8 mouse cellular contexts compared by ENCODE assay signal in the genomic region with DNA sequence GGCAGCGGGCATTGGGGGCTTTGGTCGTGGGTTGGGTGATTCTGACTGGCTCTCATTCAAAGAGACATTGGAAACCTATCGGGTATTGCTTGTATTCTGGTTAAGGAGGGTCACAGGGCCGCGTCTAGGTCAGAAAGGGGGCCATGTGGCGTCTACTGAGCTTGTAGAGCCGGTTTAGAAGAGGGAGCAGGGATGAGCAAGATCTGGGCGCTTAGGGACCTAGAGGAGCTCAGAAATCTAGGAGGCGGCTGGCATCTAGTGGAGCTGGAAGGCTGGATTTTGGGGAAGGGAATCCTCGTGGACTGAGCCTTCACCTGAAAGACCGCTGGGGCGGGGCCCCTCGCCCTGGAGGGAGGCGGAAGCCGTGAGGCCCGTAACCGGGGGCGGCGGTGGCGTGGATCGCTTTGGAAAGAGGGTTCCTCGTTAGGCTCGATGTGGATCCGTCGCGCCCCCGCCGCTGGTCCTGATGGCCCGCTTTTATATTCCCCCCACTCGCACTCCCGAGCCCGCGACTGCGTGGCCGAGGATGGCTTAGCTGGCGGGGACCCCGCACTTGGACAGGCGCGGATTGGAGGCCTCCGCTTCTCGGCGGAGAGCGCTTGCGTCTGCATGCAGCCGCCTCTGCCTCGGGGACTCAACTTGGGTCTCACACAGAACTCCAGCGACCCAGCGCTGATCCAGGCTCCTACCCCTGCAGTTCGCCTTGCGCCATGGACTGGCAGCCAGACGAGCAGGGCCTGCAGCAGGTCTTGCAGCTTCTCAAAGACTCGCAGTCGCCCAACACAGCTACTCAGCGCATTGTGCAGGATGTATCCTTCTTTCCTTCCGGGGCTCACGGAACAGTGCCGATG. TPM values are rescaled to one million over a fixed set of nuclear protein-coding genes. Genes with fewer than 3 reads are reported as not detected.
DNase-seq lines count a peak whose midpoint lies in the region; ATAC-seq and TF ChIP-seq lines count a peak whose summit lies in the region.

No protein-coding gene starts in this region.

- TF ChIP-seq EP300 in ES-Bruce4 (IDR thresholded peaks at IDR 0.05; ENCODE audit: insufficient read depth, low read depth, low read length) = no peak

- H3K27me3 ChIP-seq in ES-Bruce4 (ENCODE audit: control insufficient read depth, insufficient read depth, low read length, poor library complexity, severe bottlenecking) = no peaks in the 10 kb centered on the region
- no peaks in the 10 kb centered on the region for H3K27me3 ChIP-seq in forebrain, embryonic 10.5 days (ENCODE audit: poor library complexity, severe bottlenecking)

- H3K9me3 ChIP-seq in ES-Bruce4 (replicated peaks; ENCODE audit: control insufficient read depth, insufficient read depth, low read length, poor library complexity, severe bottlenecking) = no peaks in the 10 kb centered on the region
- H3K9me3 ChIP-seq in forebrain, embryonic 10.5 days = no peaks in the 10 kb centered on the region

- TF ChIP-seq CTCF in ES-Bruce4 (IDR thresholded peaks at IDR 0.05; ENCODE audit: low read depth, low read length) = no peak
- TF ChIP-seq CTCF in bone marrow, adult 2 months (IDR thresholded peaks at IDR 0.05; ENCODE audit: control insufficient read depth, insufficient read depth, low read length) = no peak

- peak overlapping the region; percentile 95 for H3K4me3 ChIP-seq in ES-Bruce4 (ENCODE audit: low read depth, low read length)
- H3K4me3 ChIP-seq in bone marrow, adult 2 months (replicated peaks; ENCODE audit: control insufficient read depth, low read depth, low read length) = peak overlapping the region; percentile 89
- peak overlapping the region; percentile 87 for H3K4me3 ChIP-seq in forebrain, embryonic 10.5 days

- peak overlapping the region; percentile 91 for H3K27ac ChIP-seq in ES-Bruce4 (ENCODE audit: insufficient read depth, low read length)
- H3K27ac ChIP-seq in bone marrow, adult 2 months (ENCODE audit: control insufficient read depth, insufficient read depth, low read depth, low read length, poor library complexity) = peak overlapping the region; percentile 7; the same call in 1 of the 2 replicates
- peak overlapping the region; percentile 99 for H3K27ac ChIP-seq in forebrain, embryonic 10.5 days

- no peaks in the 10 kb centered on the region for H3K4me1 ChIP-seq in ES-Bruce4 (ENCODE audit: control insufficient read depth, insufficient read depth, low read length)
- H3K4me1 ChIP-seq in bone marrow, adult 2 months (ENCODE audit: control insufficient read depth, insufficient read depth, low read length) = peaks cover 1% of the 10 kb centered on the region; the same call in 1 of the 2 replicates
- H3K4me1 ChIP-seq in forebrain, embryonic 10.5 days = peaks cover 43% of the 10 kb centered on the region

- peak; percentile 9 to 15; a peak in 1 of 4 replicates for ATAC-seq in hematopoietic stem cell, adult 5-6 weeks (replicated peaks in 1 of 2; ENCODE audit: insufficient read depth in 1 of 2, low FRiP score in 2 of 2, low TSS enrichment in 1 of 2, low read depth in 1 of 2, poor library complexity in 2 of 2, severe bottlenecking in 2 of 2)

- peaks cover 32% of the 10 kb centered on the region for H3K36me3 ChIP-seq in ES-Bruce4 (ENCODE audit: control insufficient read depth, insufficient read depth, low read length, poor library complexity, severe bottlenecking)
- H3K36me3 ChIP-seq in forebrain, embryonic 10.5 days (replicated peaks) = peaks cover 55% of the 10 kb centered on the region

- DNase-seq in forebrain, embryonic 10.5 days (ENCODE audit: extremely low spot score, low spot score) = peak; percentile 53
- peak; percentile 46 for DNase-seq in layer of hippocampus, postnatal 14 days (ENCODE audit: low spot score in 2 of 2)
- DNase-seq in lung, postnatal 14 days = peak; percentile 58
- peak; percentile 37 for DNase-seq in retina, postnatal 1 day
- DNase-seq in thymus, postnatal 4 days = peak; percentile 86

- TF ChIP-seq POLR2A in ES-Bruce4 (IDR thresholded peaks at IDR 0.05; ENCODE audit: insufficient read depth, low read length) = no peak
- no peak; the same call in 1 of the 2 replicates for TF ChIP-seq POLR2A in bone marrow, adult 2 months (IDR thresholded peaks at IDR 0.05; ENCODE audit: borderline replicate concordance, control insufficient read depth, low read depth, low read length)

- 1% methylated on average over 57 of the region's 57 CpGs for WGBS in bone marrow, adult 2 months
- under 1% methylated on average over 57 of the region's 57 CpGs for WGBS in forebrain, embryonic 10.5 days

- H3K9ac ChIP-seq in ES-Bruce4 (ENCODE audit: low read depth, poor library complexity, severe bottlenecking) = peak overlapping the region; percentile 99

RNA-seq across cellular contexts. Expression of a gene that starts 1.2 kb away (rescaled TPM):
- 193 and 195 TPM in 2 replicates for polyA plus RNA-seq in ES-Bruce4 (2011; ENCODE audit: insufficient read depth, insufficient read length, low read depth, missing spikeins)
- polyA plus RNA-seq in bone marrow, adult 2 months (2011; ENCODE audit: insufficient read depth, insufficient read length, low replicate concordance, missing spikeins) = 35.5 and 49.9 TPM in 2 replicates
- polyA plus RNA-seq in forebrain, embryonic 10.5 days (2016; fragmentation: Nextera tagmentation; extraction: Ambion mirVana) = 31.5 and 33.2 TPM in 2 replicates
- 21.8 and 23.0 TPM in 2 replicates for total RNA-seq in hematopoietic stem cell, adult 5-6 weeks (2017)
- total RNA-seq in layer of hippocampus, postnatal 14 days (2021) = 100 to 1,000 TPM; 150 to 152 TPM

RNA-seq across cellular contexts. Expression of a gene that starts 11.3 kb away (rescaled TPM):
- 82.4 and 96.1 TPM in 2 replicates for polyA plus RNA-seq in ES-Bruce4 (2011; ENCODE audit: insufficient read depth, insufficient read length, low read depth, missing spikeins)
- 240 and 300 TPM in 2 replicates for polyA plus RNA-seq in bone marrow, adult 2 months (2011; ENCODE audit: insufficient read depth, insufficient read length, low replicate concordance, missing spikeins)
- polyA plus RNA-seq in forebrain, embryonic 10.5 days (2016; fragmentation: Nextera tagmentation; extraction: Ambion mirVana) = 123 and 142 TPM in 2 replicates
- 219 and 245 TPM in 2 replicates for total RNA-seq in hematopoietic stem cell, adult 5-6 weeks (2017)
- 100 to 1,000 TPM; 136 to 150 TPM for total RNA-seq in layer of hippocampus, postnatal 14 days (2021)

RNA-seq across cellular contexts. Expression of a gene that starts 12.8 kb away (rescaled TPM):
- 170 and 171 TPM in 2 replicates for polyA plus RNA-seq in ES-Bruce4 (2011; ENCODE audit: insufficient read depth, insufficient read length, low read depth, missing spikeins)
- polyA plus RNA-seq in bone marrow, adult 2 months (2011; ENCODE audit: insufficient read depth, insufficient read length, low replicate concordance, missing spikeins) = 20.7 and 46.6 TPM in 2 replicates
- polyA plus RNA-seq in forebrain, embryonic 10.5 days (2016; fragmentation: Nextera tagmentation; extraction: Ambion mirVana) = 164 and 166 TPM in 2 replicates
- total RNA-seq in hematopoietic stem cell, adult 5-6 weeks (2017) = 34.1 and 49.6 TPM in 2 replicates
- 100 to 1,000 TPM; 108 to 115 TPM for total RNA-seq in layer of hippocampus, postnatal 14 days (2021)

RNA-seq across cellular contexts. Expression of a gene that starts 21.9 kb away (rescaled TPM):
- 25.1 and 26.3 TPM in 2 replicates for polyA plus RNA-seq in ES-Bruce4 (2011; ENCODE audit: insufficient read depth, insufficient read length, low read depth, missing spikeins)
- 4.1 and 14.3 TPM in 2 replicates for polyA plus RNA-seq in bone marrow, adult 2 months (2011; ENCODE audit: insufficient read depth, insufficient read length, low replicate concordance, missing spikeins)
- polyA plus RNA-seq in forebrain, embryonic 10.5 days (2016; fragmentation: Nextera tagmentation; extraction: Ambion mirVana) = 22.9 and 26.3 TPM in 2 replicates
- 6.1 and 7.1 TPM in 2 replicates for total RNA-seq in hematopoietic stem cell, adult 5-6 weeks (2017)
- 10 to 100 TPM; 36.2 to 41.4 TPM for total RNA-seq in layer of hippocampus, postnatal 14 days (2021)

RNA-seq across cellular contexts. Expression of a gene that starts 23.6 kb away (rescaled TPM):
- 0.70 and 1.2 TPM in 2 replicates for polyA plus RNA-seq in ES-Bruce4 (2011; ENCODE audit: insufficient read depth, insufficient read length, low read depth, missing spikeins)
- not detected in 2 replicates for polyA plus RNA-seq in bone marrow, adult 2 months (2011; ENCODE audit: insufficient read depth, insufficient read length, low replicate concordance, missing spikeins)
- not detected in 2 replicates for polyA plus RNA-seq in forebrain, embryonic 10.5 days (2016; fragmentation: Nextera tagmentation; extraction: Ambion mirVana)
- not detected in 2 replicates for total RNA-seq in hematopoietic stem cell, adult 5-6 weeks (2017)
- total RNA-seq in layer of hippocampus, postnatal 14 days (2021) = not detected

Comparison
In these comparisons a context has a peak if more than half of its experiments do, and no peak if none do; other contexts are left out.
1. Peak in every context shown above with its lines: DNase-seq, ATAC-seq, H3K4me3 ChIP-seq and H3K27ac ChIP-seq.
2. H3K27ac ChIP-seq: peak in every context shown above with its lines; median percentile 99 in forebrain, embryonic 10.5 days; 91 in ES-Bruce4; 7 in bone marrow, adult 2 months.